Mouse (Mus musculus) T-helper 17 cell (primary cell): ENCODE results near the gene Gm17416.

ENCODE experiments used
- in situ Hi-C, 2 experiments: fragments of 300-600 bp; cut with MboI, MseI; formaldehyde crosslinking; loops; 1 replicate in 1 of 2; 2 replicates in 1 of 2; pipeline ENCODE4 v1.15.1; 2025; ENCODE audit warnings: high pct_unique_total_duplicates in 2 of 2

Gm17416 gene

GRCm38 (mm10) chr2:152569038-152569437 is at the start of gene Gm17416:
Gene Gm17416 (plus strand): TSS chr2:152569338.
- in situ Hi-C loops = no loop called here

GRCm38 (mm10) chr2:152539944-152540710 is 29.0 kb upstream of the Gm17416 start, which contains the start of gene Defb29:
Gene Defb29 (minus strand): TSS chr2:152540098.
- in situ Hi-C loops = no loop called here

- in situ Hi-C loops = no loop called here
Observed at GRCm38 (mm10) chr2:152541979-152542378, 27.2 kb upstream of the Gm17416 start.

GRCm38 (mm10) chr2:152542897-152543296 is 26.2 kb upstream of the Gm17416 start:
- in situ Hi-C loops = no loop called here

GRCm38 (mm10) chr2:152543478-152543877 is 25.7 kb upstream of the Gm17416 start:
- in situ Hi-C loops = no loop called here

- in situ Hi-C loops = no loop called here
Observed at GRCm38 (mm10) chr2:152544691-152545090, 24.4 kb upstream of the Gm17416 start.

GRCm38 (mm10) chr2:152548124-152548523 is 21.0 kb upstream of the Gm17416 start:
- in situ Hi-C loops = no loop called here

- in situ Hi-C loops = no loop called here
Observed at GRCm38 (mm10) chr2:152553774-152554423, 15.2 kb upstream of the Gm17416 start.

- in situ Hi-C loops = no loop called here
Observed at GRCm38 (mm10) chr2:152556655-152557054, 12.5 kb upstream of the Gm17416 start.

GRCm38 (mm10) chr2:152569881-152570280 is 743 bp downstream of the Gm17416 start:
- in situ Hi-C loops = no loop called here

- in situ Hi-C loops = no loop called here
Observed at GRCm38 (mm10) chr2:152570313-152570712, 1.2 kb downstream of the Gm17416 start.

- in situ Hi-C loops = no loop called here
Observed at GRCm38 (mm10) chr2:152572114-152572794, 3.1 kb downstream of the Gm17416 start, which contains the start of gene Defb21. Gene Defb21 (plus strand): TSS chr2:152572744.

GRCm38 (mm10) chr2:152573484-152573883 is 4.3 kb downstream of the Gm17416 start:
- in situ Hi-C loops = no loop called here

GRCm38 (mm10) chr2:152580107-152580506 is 11.0 kb downstream of the Gm17416 start, which contains the start of gene Defb19:
Gene Defb19 (minus strand): TSS chr2:152580312.
- in situ Hi-C loops = no loop called here

GRCm38 (mm10) chr2:152580612-152581011 is 11.5 kb downstream of the Gm17416 start:
- in situ Hi-C loops = no loop called here

- in situ Hi-C loops = no loop called here
Observed at GRCm38 (mm10) chr2:152586926-152587560, 17.9 kb downstream of the Gm17416 start.

GRCm38 (mm10) chr2:152588450-152588849 is 19.3 kb downstream of the Gm17416 start:
- in situ Hi-C loops = no loop called here

- in situ Hi-C loops = no loop called here
Observed at GRCm38 (mm10) chr2:152589021-152589420, 19.9 kb downstream of the Gm17416 start.

- in situ Hi-C loops = no loop called here
Observed at GRCm38 (mm10) chr2:152599299-152599698, 30.2 kb downstream of the Gm17416 start, which contains the start of gene Defb45. Gene Defb45 (minus strand): TSS chr2:152599399.

GRCm38 (mm10) chr2:152600076-152600475 is 30.9 kb downstream of the Gm17416 start:
- in situ Hi-C loops = no loop called here

- in situ Hi-C loops = no loop called here
Observed at GRCm38 (mm10) chr2:152601275-152601960, 32.3 kb downstream of the Gm17416 start.
